Mouse (Mus musculus) hindbrain, embryonic 14.5 days (tissue): ENCODE measurements around the gene Tas2r120. TPM values are rescaled to one million over a fixed set of nuclear protein-coding genes. Genes with fewer than 3 reads are reported as not detected.
"Not testable (repeated sequence)": the region's sequence is repeated elsewhere in the genome, so short reads cannot be mapped to it uniquely, and the experiment has no call there.

Source experiments
- ATAC-seq: fragments of 200-750 bp; cut with Nextera tagmentation; 2 replicates; pipeline ENCODE4 v1.8.0; 2017; ENCODE audit warnings: moderate number of reproducible peaks, mild to moderate bottlenecking, moderate TSS enrichment, moderate library complexity; ENCODE audit not compliant: low FRiP score
- DNase-seq: peaks from one replicate; pipeline ENCODE4 v3.0.0-alpha.2; 2015; ENCODE audit warnings: low spot score
- H3K27ac ChIP-seq: fragments of 300-500 bp; sonication (generic); 2 replicates; pipeline ENCODE4 v1.5.1; 2014; ENCODE audit warnings: mild to moderate bottlenecking, moderate library complexity
- H3K27me3 ChIP-seq: fragments of 300-500 bp; sonication (generic); 2 replicates; pipeline ENCODE4 v1.6.1; 2014; ENCODE audit warnings: mild to moderate bottlenecking, low read length, mixed read lengths; ENCODE audit not compliant: control insufficient read depth, insufficient read depth
- H3K36me3 ChIP-seq: fragments of 300-500 bp; sonication (generic); replicated peaks from 2 replicates; pipeline ENCODE4 v1.6.1; 2014; ENCODE audit not compliant: control insufficient read depth, insufficient read depth
- H3K4me1 ChIP-seq: fragments of 300-500 bp; sonication (generic); replicated peaks from 2 replicates; pipeline ENCODE4 v1.6.1; 2014; ENCODE audit warnings: antibody characterized with exemption, low read length, mixed read lengths; ENCODE audit not compliant: control insufficient read depth, insufficient read depth
- H3K4me2 ChIP-seq: fragments of 300-500 bp; sonication (generic); replicated peaks from 2 replicates; pipeline ENCODE4 v1.6.1; 2014; ENCODE audit warnings: mild to moderate bottlenecking, moderate library complexity
- H3K4me3 ChIP-seq: fragments of 300-500 bp; sonication (generic); replicated peaks from 2 replicates; pipeline ENCODE4 v1.5.1; 2014; ENCODE audit warnings: mild to moderate bottlenecking, low read length
- H3K9ac ChIP-seq: fragments of 300-500 bp; sonication (generic); 2 replicates; pipeline ENCODE4 v1.6.1; 2014
- H3K9me3 ChIP-seq: fragments of 300-500 bp; sonication (generic); 2 replicates; pipeline ENCODE4 v1.6.1; 2016; ENCODE audit warnings: low read length; ENCODE audit not compliant: control insufficient read depth
- WGBS: fragments of 180-500 bp; shearing (Covaris S2); extraction: QIAGEN DNeasy Blood & Tissue Kit; methylation state at CpG from one replicate; pipeline ENCODE4 v1.1.7; 2014; 5-methylcytosine and 5-hydroxymethylcytosine counted together
- polyA plus RNA-seq: library from polyadenylated mRNA; unstranded; fragments of >200 nt; fragmentation: Nextera tagmentation; extraction: Ambion mirVana; gene quantifications from 2 replicates; pipeline ENCODE4 v1.2.1, GENCODE M21; 2014

Tas2r120 gene
- not detected in 2 replicates for polyA plus RNA-seq

DNA sequence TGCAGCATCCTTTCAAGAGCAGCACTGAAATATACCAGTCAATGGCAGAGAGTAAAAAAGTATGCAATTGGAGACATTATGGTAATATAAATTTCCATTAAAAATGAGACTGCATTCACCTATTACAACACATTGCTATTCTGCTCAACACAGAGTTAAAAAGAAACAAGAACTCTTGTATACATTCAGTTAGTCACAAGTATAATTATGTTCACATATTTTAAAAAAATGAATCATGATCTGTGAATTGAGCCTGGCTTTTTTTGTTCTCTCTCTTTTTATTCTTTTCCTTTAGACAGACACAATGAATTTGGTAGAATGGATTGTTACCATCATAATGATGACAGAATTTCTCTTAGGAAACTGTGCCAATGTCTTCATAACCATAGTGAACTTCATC, at the start of gene Tas2r120:
Gene Tas2r120, plus strand, starts transcription at position 301 of the 400 bp plus-strand sequence.
- H3K27ac ChIP-seq: no peak within 1 kb of the TSS
- no peaks in the 10 kb centered on the region for H3K9me3 ChIP-seq
- no peak within 1 kb of the TSS for H3K4me3 ChIP-seq
- no peak within 1 kb of the TSS for H3K9ac ChIP-seq
- no peak for ATAC-seq
- no peak for DNase-seq
- H3K27me3 ChIP-seq: no peaks in the 10 kb centered on the region
- no peak within 1 kb of the TSS for H3K4me2 ChIP-seq
- no peaks in the 10 kb centered on the region for H3K4me1 ChIP-seq
- no peaks in the 10 kb centered on the region for H3K36me3 ChIP-seq

GRCm38 (mm10) chr6:132649399-132649798, 7.4 kb upstream of the Tas2r120 start:
- Histone ChIP-seq H3K27ac (no peak overlapping the region), H3K9me3 (no peaks in the 10 kb centered on the region), H3K9ac (no peak overlapping the region), H3K27me3 (no peaks in the 10 kb centered on the region), H3K4me3 (no peak overlapping the region), H3K36me3 (no peaks in the 10 kb centered on the region), H3K4me1 (no peaks in the 10 kb centered on the region), H3K4me2 (no peak overlapping the region)
- DNase-seq (peak; percentile 46), ATAC-seq (no peak)

DNA sequence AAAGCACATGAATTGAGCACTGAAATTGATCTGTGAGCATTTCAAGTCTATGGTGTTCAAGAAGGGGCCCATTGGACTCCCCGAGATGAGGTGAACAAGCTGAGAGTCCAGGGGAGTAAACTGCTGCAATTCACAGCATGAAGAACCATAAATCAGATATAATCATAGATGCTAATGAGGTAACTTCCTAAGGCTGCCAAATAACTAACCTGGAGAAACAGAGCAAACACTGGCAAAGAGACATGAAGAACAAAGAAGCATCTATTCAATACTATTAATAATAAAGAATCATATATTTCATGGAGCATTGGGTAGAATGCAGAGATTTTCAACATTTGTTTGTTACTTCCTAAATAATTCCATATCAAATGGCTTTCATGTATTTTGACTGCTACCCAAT, 5.3 kb upstream of the Tas2r120 start, which contains the start of gene A630073D07Rik:
Gene A630073D07Rik, minus strand, starts transcription at position 101 of the 400 bp plus-strand sequence.
- 79% methylated on average over 1 of the region's 1 CpGs for WGBS
- no peak within 1 kb of the TSS for H3K4me3 ChIP-seq
- no peak for ATAC-seq
- H3K27ac ChIP-seq: no peak within 1 kb of the TSS
- no peaks in the 10 kb centered on the region for H3K27me3 ChIP-seq
- no peaks in the 10 kb centered on the region for H3K4me1 ChIP-seq
- DNase-seq: no peak
- no peak within 1 kb of the TSS for H3K9ac ChIP-seq
- no peaks in the 10 kb centered on the region for H3K36me3 ChIP-seq
- no peak within 1 kb of the TSS for H3K4me2 ChIP-seq
- no peaks in the 10 kb centered on the region for H3K9me3 ChIP-seq

- H3K4me1 ChIP-seq, H3K9ac ChIP-seq, H3K4me3 ChIP-seq, H3K27ac ChIP-seq, H3K4me2 ChIP-seq, H3K36me3 ChIP-seq, H3K9me3 ChIP-seq, H3K27me3 ChIP-seq, ATAC-seq, DNase-seq: not testable (repeated sequence)
- WGBS: 89% methylated on average over 7 of the region's 7 CpGs
Measured at GRCm38 (mm10) chr6:132691596-132691995, 34.8 kb downstream of the Tas2r120 start.

GRCm38 (mm10) chr6:132700907-132701306, 44.2 kb downstream of the Tas2r120 start, which contains the start of gene Tas2r121:
TSS of gene Tas2r121 (minus strand) at chr6:132701007.
- Histone ChIP-seq H3K27ac (no peak within 1 kb of the TSS), H3K36me3 (no peaks in the 10 kb centered on the region), H3K4me3 (no peak within 1 kb of the TSS), H3K4me1 (no peaks in the 10 kb centered on the region), H3K27me3 (no peaks in the 10 kb centered on the region), H3K4me2 (no peak within 1 kb of the TSS), H3K9ac (no peak within 1 kb of the TSS), H3K9me3 (no peaks in the 10 kb centered on the region)
- 75% methylated on average over 1 of the region's 1 CpGs for WGBS
- DNase-seq (no peak), ATAC-seq (no peak)

Other genes with a start within 250 kb of the Tas2r120 start
- not detected in 2 replicates for gene Prh1, start 87.1 kb upstream of the Tas2r120 start, polyA plus RNA-seq
- gene Prp2, start 61.0 kb upstream of the Tas2r120 start, polyA plus RNA-seq: not detected in 2 replicates
- gene A630073D07Rik, start 5.4 kb upstream of the Tas2r120 start, polyA plus RNA-seq: not detected in 2 replicates
- not detected in 2 replicates for gene Tas2r121, start 44.1 kb downstream of the Tas2r120 start, polyA plus RNA-seq
- gene Tas2r122, start 55.0 kb downstream of the Tas2r120 start, polyA plus RNA-seq: not detected in 2 replicates
- not detected in 2 replicates for gene Tas2r115, start 81.1 kb downstream of the Tas2r120 start, polyA plus RNA-seq
- gene Tas2r124, start 97.8 kb downstream of the Tas2r120 start, polyA plus RNA-seq: not detected in 2 replicates
- not detected in 2 replicates for gene Tas2r102, start 105.2 kb downstream of the Tas2r120 start, polyA plus RNA-seq
- not detected in 2 replicates for gene Tas2r136, start 121.2 kb downstream of the Tas2r120 start, polyA plus RNA-seq
- gene Tas2r117, start 145.9 kb downstream of the Tas2r120 start, polyA plus RNA-seq: not detected in 2 replicates
- gene Tas2r123, start 190.2 kb downstream of the Tas2r120 start, polyA plus RNA-seq: not detected in 2 replicates
- not detected in 2 replicates for gene Tas2r116, start 198.5 kb downstream of the Tas2r120 start, polyA plus RNA-seq
- not detected in 2 replicates for gene Tas2r110, start 211.1 kb downstream of the Tas2r120 start, polyA plus RNA-seq
- gene Tas2r113, start 236.1 kb downstream of the Tas2r120 start, polyA plus RNA-seq: not detected in 2 replicates